Mouse (Mus musculus): ENCODE measurements around the gene Gsx1.

The Gsx1 gene

GRCm38 (mm10) chr5:147204905-147205304 is 16.4 kb downstream of the Gsx1 start:
- CTCF ChIA-PET: no interaction called here

DNA sequence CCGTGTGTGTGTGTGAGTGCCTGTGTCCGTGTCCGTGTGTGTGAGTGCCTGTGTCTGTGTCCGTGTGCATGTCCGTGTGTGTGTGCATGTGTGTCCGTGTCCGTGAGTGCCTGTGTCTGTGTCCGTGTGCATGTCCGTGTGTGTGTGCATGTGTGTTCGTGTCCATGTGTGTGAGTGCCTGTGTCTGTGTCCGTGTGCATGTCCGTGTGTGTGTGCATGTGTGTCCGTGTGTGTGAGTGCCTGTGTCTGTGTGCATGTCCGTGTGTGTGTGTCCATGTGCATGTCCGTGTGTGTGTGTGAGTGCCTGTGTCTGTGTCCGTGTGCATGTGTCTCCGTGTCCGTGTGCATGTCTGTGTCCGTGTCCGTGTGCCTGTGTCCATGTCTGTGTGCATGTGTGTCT is 19.4 kb downstream of the Gsx1 start:
- CTCF ChIA-PET: interaction anchor here (0.5 kb wide), 1 partner anchor 100 kb away, joined by 5 read pairs; no protein-coding TSS in a partner anchor

DNA sequence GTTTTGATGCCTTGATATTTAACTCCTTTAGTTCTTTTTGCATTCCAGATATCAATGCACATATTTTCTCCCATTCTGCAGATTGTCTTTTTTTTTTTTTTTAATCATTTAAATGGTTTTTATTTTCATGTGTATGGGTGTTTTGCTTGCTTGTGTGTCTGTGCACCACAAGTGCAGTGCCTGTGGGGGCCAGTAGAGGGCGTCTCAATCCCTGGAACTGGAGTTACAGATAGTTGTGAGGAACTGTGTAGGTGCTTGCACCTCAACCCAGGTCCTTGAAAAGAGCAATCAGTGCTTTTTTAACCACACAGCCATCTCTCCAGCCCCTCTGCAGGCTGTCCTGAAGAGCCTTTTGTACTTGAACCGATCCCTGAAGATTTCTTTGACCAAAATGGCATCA is 20.0 kb downstream of the Gsx1 start:
- CTCF ChIA-PET: no interaction called here

GRCm38 (mm10) chr5:147227354-147228112 is 39.0 kb downstream of the Gsx1 start:
- CTCF ChIA-PET: interaction anchor here (0.6 to 1.3 kb wide), 8 partner anchors 12 to 527 kb away, joined by 3 to 11 read pairs (median 4); no protein-coding TSS in a partner anchor

GRCm38 (mm10) chr5:147235406-147236309 is 47.2 kb downstream of the Gsx1 start:
- CTCF ChIA-PET: interaction anchor here (0.5 to 0.7 kb wide), 2 partner anchors 77 to 1291 kb away, joined by 3 to 6 read pairs; no protein-coding TSS in a partner anchor
